Mouse (Mus musculus): ENCODE data around the gene Vangl2. TPM values are rescaled to one million over a fixed set of nuclear protein-coding genes. Genes with fewer than 3 reads are reported as not detected.

The Vangl2 gene
- polyA plus RNA-seq, 1 experiment from 2014 or later, result 0.66 TPM

GRCm38 (mm10) chr1:172027010-172027808, 1.0 kb downstream of the Vangl2 start:
- peak overlapping the region; percentile 50; the same call in 1 of the 2 replicates for H3K9ac ChIP-seq
- H3K27me3 ChIP-seq, result peaks cover 13% of the 10 kb centered on the region
- H3K4me2 ChIP-seq, result peak overlapping the region; percentile 77
- 2% methylated on average over 48 of the region's 54 CpGs for WGBS (ENCODE audit: insufficient replicate concordance)
- no peaks in the 10 kb centered on the region for H3K36me3 ChIP-seq (replicated peaks)
- H3K27ac ChIP-seq (replicated peaks), result no peak overlapping the region
- peaks cover 7% of the 10 kb centered on the region for H3K4me1 ChIP-seq (replicated peaks)
- peak overlapping the region; percentile 63 for H3K4me3 ChIP-seq (replicated peaks)
- H3K9me3 ChIP-seq (replicated peaks), result no peaks in the 10 kb centered on the region
- peak; percentile 76 for ATAC-seq (ENCODE audit: insufficient read depth)

- peak overlapping the region; percentile 50; the same call in 1 of the 2 replicates for H3K9ac ChIP-seq
- no peaks in the 10 kb centered on the region for H3K9me3 ChIP-seq (replicated peaks)
- H3K27me3 ChIP-seq, result peaks cover 13% of the 10 kb centered on the region
- no peaks in the 10 kb centered on the region for H3K36me3 ChIP-seq (replicated peaks)
- no peak for ATAC-seq (ENCODE audit: insufficient read depth)
- H3K4me2 ChIP-seq, result peak overlapping the region; percentile 77
- no peak overlapping the region for H3K27ac ChIP-seq (replicated peaks)
- peaks cover 7% of the 10 kb centered on the region for H3K4me1 ChIP-seq (replicated peaks)
- WGBS (ENCODE audit: insufficient replicate concordance), result 10% methylated on average over 23 of the region's 23 CpGs
- H3K4me3 ChIP-seq (replicated peaks), result peak overlapping the region; percentile 63
Observed at GRCm38 (mm10) chr1:172026201-172026901, 1.9 kb downstream of the Vangl2 start.

DNA sequence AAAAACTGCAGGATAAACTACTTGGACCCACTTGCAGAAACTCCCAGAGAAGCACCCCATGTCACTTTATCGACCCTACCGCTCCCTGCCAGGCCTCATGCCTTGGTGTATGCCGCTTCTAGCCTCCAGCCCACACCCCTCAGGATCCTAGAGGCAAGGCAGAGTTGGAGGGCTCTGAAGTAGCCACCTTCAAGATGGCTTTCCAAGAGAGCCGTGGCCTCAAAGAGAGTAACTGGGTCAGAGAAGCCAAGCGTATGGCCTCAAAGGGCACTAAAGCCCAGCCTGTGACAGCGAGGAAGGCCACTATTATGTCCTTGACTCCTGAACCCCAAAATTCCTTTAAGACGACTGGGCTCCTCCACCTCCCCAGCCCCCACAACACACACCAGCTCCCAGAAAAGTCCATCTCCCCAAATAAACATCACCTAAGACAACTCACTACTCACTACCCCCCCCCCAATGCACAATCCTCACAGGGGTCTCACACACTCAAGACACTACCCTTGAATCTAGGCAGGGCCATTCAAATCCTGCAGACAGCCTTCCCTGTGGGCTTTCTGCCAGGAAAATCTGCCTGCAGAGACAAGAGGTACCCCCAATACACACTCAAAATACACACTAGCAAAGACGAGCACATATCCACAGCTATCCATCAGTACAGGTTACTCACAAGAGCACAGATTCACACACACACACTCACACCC, 2.9 kb downstream of the Vangl2 start:
- no peaks in the 10 kb centered on the region for H3K9me3 ChIP-seq (replicated peaks)
- H3K9ac ChIP-seq, result no peak overlapping the region
- H3K4me1 ChIP-seq (replicated peaks), result peaks cover 7% of the 10 kb centered on the region
- no peak overlapping the region for H3K27ac ChIP-seq (replicated peaks)
- H3K4me3 ChIP-seq (replicated peaks), result no peak overlapping the region
- no peak for ATAC-seq (ENCODE audit: insufficient read depth)
- H3K27me3 ChIP-seq, result peaks cover 13% of the 10 kb centered on the region
- 63% methylated on average over 8 of the region's 8 CpGs for WGBS (ENCODE audit: insufficient replicate concordance)
- no peak overlapping the region for H3K4me2 ChIP-seq
- no peaks in the 10 kb centered on the region for H3K36me3 ChIP-seq (replicated peaks)

GRCm38 (mm10) chr1:172024140-172024895, 3.9 kb downstream of the Vangl2 start:
- 50% methylated on average over 9 of the region's 9 CpGs for WGBS (ENCODE audit: insufficient replicate concordance)
- ATAC-seq (ENCODE audit: insufficient read depth), result no peak
- Histone ChIP-seq H3K4me1 (replicated peaks) (peaks cover 7% of the 10 kb centered on the region), H3K4me3 (replicated peaks) (no peak overlapping the region), H3K9me3 (replicated peaks) (no peaks in the 10 kb centered on the region), H3K27me3 (peaks cover 13% of the 10 kb centered on the region), H3K27ac (replicated peaks) (no peak overlapping the region), H3K36me3 (replicated peaks) (no peaks in the 10 kb centered on the region), H3K9ac (no peak overlapping the region), H3K4me2 (no peak overlapping the region)

GRCm38 (mm10) chr1:172019863-172020521, 8.3 kb downstream of the Vangl2 start:
- Histone ChIP-seq H3K27ac (replicated peaks) (no peak overlapping the region), H3K4me1 (replicated peaks) (no peaks in the 10 kb centered on the region), H3K9me3 (replicated peaks) (no peaks in the 10 kb centered on the region), H3K4me2 (no peak overlapping the region), H3K9ac (no peak overlapping the region), H3K4me3 (replicated peaks) (no peak overlapping the region), H3K36me3 (replicated peaks) (no peaks in the 10 kb centered on the region), H3K27me3 (no peaks in the 10 kb centered on the region)
- 63% methylated on average over 10 of the region's 10 CpGs for WGBS (ENCODE audit: insufficient replicate concordance)
- no peak for ATAC-seq (ENCODE audit: insufficient read depth)

DNA sequence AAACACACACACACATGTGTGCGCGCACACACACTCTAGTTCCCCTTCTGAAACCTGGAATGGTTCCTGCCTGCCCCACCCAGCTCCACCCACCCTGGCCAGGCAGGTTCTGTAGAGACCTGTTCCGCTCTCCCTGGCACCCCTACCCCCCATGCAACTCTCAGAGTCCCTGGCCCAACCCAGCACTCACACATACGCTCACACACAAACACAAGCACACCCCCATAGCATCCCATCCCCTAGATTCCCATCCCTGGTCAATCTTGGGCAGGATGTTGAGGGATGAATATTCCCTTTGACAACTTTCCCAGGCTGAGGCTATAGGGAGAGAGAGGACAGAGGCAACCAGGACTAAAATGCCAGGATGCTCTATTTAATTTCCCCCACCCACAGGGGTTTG, 8.9 kb downstream of the Vangl2 start:
- Histone ChIP-seq H3K36me3 (replicated peaks) (no peaks in the 10 kb centered on the region), H3K4me2 (no peak overlapping the region), H3K4me1 (replicated peaks) (no peaks in the 10 kb centered on the region), H3K4me3 (replicated peaks) (no peak overlapping the region), H3K9me3 (replicated peaks) (no peaks in the 10 kb centered on the region), H3K27me3 (no peaks in the 10 kb centered on the region), H3K27ac (replicated peaks) (no peak overlapping the region), H3K9ac (no peak overlapping the region)
- 82% methylated on average over 4 of the region's 4 CpGs for WGBS (ENCODE audit: insufficient replicate concordance)
- no peak for ATAC-seq (ENCODE audit: insufficient read depth)

DNA sequence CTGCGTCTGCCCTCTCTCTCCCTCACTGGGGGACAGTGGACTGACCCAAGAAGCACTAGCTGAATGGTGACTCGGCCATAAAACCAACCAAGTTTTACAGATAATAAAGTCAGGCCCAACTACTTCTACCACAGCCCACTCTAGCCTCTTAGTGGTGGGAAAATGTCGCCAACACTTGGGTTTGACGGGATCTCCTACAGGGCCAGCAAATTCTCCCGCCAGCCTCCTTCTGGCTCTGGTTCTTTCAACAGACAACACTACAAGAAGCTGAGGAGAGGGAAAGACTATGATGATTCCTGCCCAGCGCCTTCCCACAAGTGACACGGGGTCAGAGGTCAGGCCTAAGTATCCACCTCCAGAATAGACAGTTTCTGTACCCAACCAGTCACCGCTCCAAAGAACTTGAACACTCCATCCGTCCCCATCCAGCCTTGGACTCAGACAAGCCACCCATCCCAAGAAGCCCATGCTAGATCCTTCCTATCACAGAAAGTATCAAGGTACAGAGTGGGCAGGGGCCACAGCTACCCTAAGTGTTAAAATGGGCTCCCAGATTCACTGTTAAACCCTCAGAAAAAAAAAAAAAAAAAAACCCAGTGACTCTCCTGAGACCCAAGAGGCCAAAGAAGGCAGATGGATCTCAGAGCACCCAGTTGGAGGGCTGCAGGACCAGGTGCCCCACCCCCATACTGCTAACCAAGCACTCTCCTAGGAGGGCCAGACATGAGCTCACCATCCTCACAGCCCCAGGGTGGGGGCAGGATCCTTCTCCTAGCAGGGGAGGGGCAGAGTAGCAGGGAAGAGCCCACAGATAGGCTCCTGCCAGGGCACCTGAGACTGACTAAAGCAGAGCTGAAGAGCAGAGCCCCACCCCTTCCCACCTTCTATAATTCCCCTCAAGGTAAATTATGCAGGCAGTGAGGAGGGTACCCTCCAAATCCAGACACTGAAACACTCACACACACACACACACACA, 9.6 kb downstream of the Vangl2 start:
- Histone ChIP-seq H3K4me2 (no peak overlapping the region), H3K4me1 (replicated peaks) (no peaks in the 10 kb centered on the region), H3K4me3 (replicated peaks) (no peak overlapping the region), H3K9me3 (replicated peaks) (no peaks in the 10 kb centered on the region), H3K27me3 (no peaks in the 10 kb centered on the region), H3K36me3 (replicated peaks) (no peaks in the 10 kb centered on the region), H3K9ac (no peak overlapping the region), H3K27ac (replicated peaks) (no peak overlapping the region)
- no peak for ATAC-seq (ENCODE audit: insufficient read depth)
- WGBS (ENCODE audit: insufficient replicate concordance), result 64% methylated on average over 9 of the region's 9 CpGs

DNA sequence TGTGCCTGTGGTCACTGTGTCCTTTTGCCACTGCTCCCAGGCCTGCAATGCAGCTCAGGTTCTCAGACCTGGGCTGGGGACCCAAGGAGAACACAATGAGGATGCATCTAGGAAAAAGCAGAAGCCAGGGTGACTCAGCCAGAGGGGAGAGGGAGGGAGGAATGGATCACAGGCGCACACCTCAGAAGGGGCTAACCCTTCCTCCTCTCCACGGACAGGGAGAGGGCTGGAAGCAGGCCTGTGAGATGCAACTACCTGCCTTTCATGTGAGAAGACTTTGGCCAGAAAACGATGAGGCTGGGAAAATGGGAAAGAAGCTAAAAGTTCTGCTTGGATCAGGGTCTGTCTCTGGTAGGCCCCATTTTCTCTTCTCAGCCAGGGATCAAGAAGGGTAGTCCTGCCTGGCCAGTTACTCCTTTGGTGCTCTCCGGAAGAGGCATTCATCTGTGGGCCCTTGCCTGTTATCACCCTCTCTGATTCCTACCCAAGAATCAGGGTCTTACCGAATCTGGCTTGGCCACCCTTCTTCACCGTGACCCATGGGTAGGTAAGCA, 10.7 kb downstream of the Vangl2 start:
- Histone ChIP-seq H3K4me3 (replicated peaks) (no peak overlapping the region), H3K9me3 (replicated peaks) (no peaks in the 10 kb centered on the region), H3K27me3 (no peaks in the 10 kb centered on the region), H3K4me2 (no peak overlapping the region), H3K4me1 (replicated peaks) (no peaks in the 10 kb centered on the region), H3K9ac (no peak overlapping the region), H3K36me3 (replicated peaks) (no peaks in the 10 kb centered on the region), H3K27ac (replicated peaks) (no peak overlapping the region)
- WGBS (ENCODE audit: insufficient replicate concordance), result 60% methylated on average over 6 of the region's 6 CpGs
- ATAC-seq (ENCODE audit: insufficient read depth), result no peak

GRCm38 (mm10) chr1:172016660-172017516, 11.4 kb downstream of the Vangl2 start:
- no peaks in the 10 kb centered on the region for H3K4me1 ChIP-seq (replicated peaks)
- no peaks in the 10 kb centered on the region for H3K36me3 ChIP-seq (replicated peaks)
- 52% methylated on average over 6 of the region's 6 CpGs for WGBS (ENCODE audit: insufficient replicate concordance)
- H3K9me3 ChIP-seq (replicated peaks), result no peaks in the 10 kb centered on the region
- H3K9ac ChIP-seq, result no peak overlapping the region
- H3K27me3 ChIP-seq, result no peaks in the 10 kb centered on the region
- no peak overlapping the region for H3K27ac ChIP-seq (replicated peaks)
- no peak overlapping the region for H3K4me2 ChIP-seq
- ATAC-seq (ENCODE audit: insufficient read depth), result no peak
- no peak overlapping the region for H3K4me3 ChIP-seq (replicated peaks)
